Mouse (Mus musculus): ENCODE data around the gene Acads. TPM values are rescaled to one million over a fixed set of nuclear protein-coding genes. Genes with fewer than 3 reads are reported as not detected.
"Not testable (repeated sequence)": the region's sequence is repeated elsewhere in the genome, so short reads cannot be mapped to it uniquely, and the experiment has no call there.

Gene Acads
- total RNA-seq (2022) = 100 to 1,000 TPM; 225 to 279 (median 244) TPM

- peak; percentile 83 for DNase-seq (ENCODE audit: low spot score)
These were observed at the start of gene Acads for GRCm38 (mm10) chr5:115118961-115119570. Gene Acads (minus strand): TSS chr5:115119346.

GRCm38 (mm10) chr5:115167396-115167795 is 48.2 kb upstream of the Acads start:
- DNase-seq (ENCODE audit: low spot score) = no peak

GRCm38 (mm10) chr5:115166815-115167194 is 47.7 kb upstream of the Acads start:
- DNase-seq (ENCODE audit: low spot score) = no peak

GRCm38 (mm10) chr5:115165895-115166814 is 47.0 kb upstream of the Acads start:
- no peak for DNase-seq (ENCODE audit: low spot score)

GRCm38 (mm10) chr5:115165351-115165750 is 46.2 kb upstream of the Acads start:
- no peak for DNase-seq (ENCODE audit: low spot score)

GRCm38 (mm10) chr5:115164446-115164845 is 45.3 kb upstream of the Acads start:
- not testable (repeated sequence) for DNase-seq (ENCODE audit: low spot score)

- no peak for DNase-seq (ENCODE audit: low spot score)
These were observed 44.4 kb upstream of the Acads start for GRCm38 (mm10) chr5:115163563-115163962.

- DNase-seq (ENCODE audit: low spot score) = not testable (repeated sequence)
These were observed 42.8 kb upstream of the Acads start for GRCm38 (mm10) chr5:115161940-115162279.

- DNase-seq (ENCODE audit: low spot score) = peak; percentile 79
These were observed 42.2 kb upstream of the Acads start for GRCm38 (mm10) chr5:115161064-115161939.

GRCm38 (mm10) chr5:115160655-115161054 is 41.5 kb upstream of the Acads start:
- DNase-seq (ENCODE audit: low spot score) = no peak

- no peak for DNase-seq (ENCODE audit: low spot score)
These were observed 40.0 kb upstream of the Acads start for GRCm38 (mm10) chr5:115159165-115159564.

GRCm38 (mm10) chr5:115158040-115158983 is 39.2 kb upstream of the Acads start, which contains the start of gene Mlec:
Gene Mlec (minus strand): TSS chr5:115158179.
- peak; percentile 97 for DNase-seq (ENCODE audit: low spot score)

- DNase-seq (ENCODE audit: low spot score) = no peak
These were observed 37.9 kb upstream of the Acads start for GRCm38 (mm10) chr5:115156933-115157589.

GRCm38 (mm10) chr5:115156401-115156800 is 37.3 kb upstream of the Acads start:
- no peak for DNase-seq (ENCODE audit: low spot score)

GRCm38 (mm10) chr5:115155831-115156230 is 36.7 kb upstream of the Acads start:
- DNase-seq (ENCODE audit: low spot score) = no peak

- no peak for DNase-seq (ENCODE audit: low spot score)
These were observed 36.0 kb upstream of the Acads start for GRCm38 (mm10) chr5:115155156-115155631.

- DNase-seq (ENCODE audit: low spot score) = no peak
These were observed 33.2 kb upstream of the Acads start for GRCm38 (mm10) chr5:115152132-115152956.

- no peak for DNase-seq (ENCODE audit: low spot score)
These were observed 32.3 kb upstream of the Acads start for GRCm38 (mm10) chr5:115151457-115151856.

- DNase-seq (ENCODE audit: low spot score) = no peak
These were observed 31.8 kb upstream of the Acads start for GRCm38 (mm10) chr5:115150991-115151390.

Measured in heart, adult 8-10 months (tissue).